Mouse (Mus musculus) erythroblast, embryonic 14.5 days (primary cell): ENCODE data around the gene Trabd2b.

Source experiments
- GATA1 ChIP-seq: IDR thresholded peaks from 2 replicates; pipeline ENCODE4 v1.6.1; 2012; ENCODE audit warnings: low read length, inconsistent platforms, mixed read lengths
- TAL1 ChIP-seq: IDR thresholded peaks from 3 replicates; pipeline ENCODE4 v1.6.1; 2012; ENCODE audit warnings: low read length, inconsistent platforms, mixed read lengths

- no peak for TF ChIP-seq GATA1
- TF ChIP-seq TAL1 = no peak
These were observed 46.7 kb upstream of the Trabd2b start for GRCm38 (mm10) chr4:114359818-114360217.
